Mouse (Mus musculus): ENCODE measurements at regions not wholly inside any gene's neighbourhood (a gene's known extent, or its start where the extent isn't known, plus 50 kb on each side); places are given as distances from the start of the nearest gene placed in this dataset.
"Not testable (repeated sequence)": the region's sequence is repeated elsewhere in the genome, so short reads cannot be mapped to it uniquely, and the experiment has no call there.

DNA sequence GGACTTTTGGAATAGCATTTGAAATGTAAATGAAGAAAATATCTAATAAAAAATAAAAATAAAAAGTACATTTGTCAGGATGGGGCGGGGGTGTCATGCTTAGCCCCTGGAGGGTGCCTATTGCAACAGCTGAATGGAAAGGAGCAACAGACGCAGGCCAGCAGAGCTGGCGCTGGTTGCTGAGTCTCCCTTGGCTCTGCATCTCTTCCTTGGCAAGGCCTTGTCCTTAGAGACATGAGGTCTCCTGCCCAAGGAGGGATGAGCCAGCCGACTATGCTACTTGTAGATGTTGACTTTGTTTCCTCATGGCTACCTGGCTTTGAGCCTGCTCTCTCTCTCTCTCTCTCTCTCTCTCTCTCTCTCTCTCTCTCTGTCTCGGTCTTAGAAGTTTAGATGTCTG is 166.4 kb downstream of the Opa1 start:
- DNase-seq = peak; percentile 68

DNA sequence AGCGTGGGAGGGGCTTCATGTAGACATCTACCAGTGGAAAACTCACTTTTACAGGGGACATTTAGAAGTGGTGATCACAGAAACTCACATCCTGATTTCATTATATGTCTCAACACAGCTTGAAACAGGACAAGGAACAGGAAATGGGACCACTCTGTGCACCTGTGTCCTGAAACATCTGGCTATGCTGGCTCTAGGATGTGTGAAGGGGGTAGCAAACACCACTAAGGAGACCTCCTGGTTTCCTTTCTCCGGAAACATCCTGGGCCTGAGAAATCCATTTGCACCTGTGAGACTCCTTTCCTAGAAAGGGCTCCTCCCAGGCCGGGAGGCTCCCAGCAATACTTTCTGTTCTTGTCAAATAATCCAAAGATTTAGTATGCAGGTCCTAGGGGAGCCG is 167.1 kb downstream of the Opa1 start:
- DNase-seq = no peak

DNA sequence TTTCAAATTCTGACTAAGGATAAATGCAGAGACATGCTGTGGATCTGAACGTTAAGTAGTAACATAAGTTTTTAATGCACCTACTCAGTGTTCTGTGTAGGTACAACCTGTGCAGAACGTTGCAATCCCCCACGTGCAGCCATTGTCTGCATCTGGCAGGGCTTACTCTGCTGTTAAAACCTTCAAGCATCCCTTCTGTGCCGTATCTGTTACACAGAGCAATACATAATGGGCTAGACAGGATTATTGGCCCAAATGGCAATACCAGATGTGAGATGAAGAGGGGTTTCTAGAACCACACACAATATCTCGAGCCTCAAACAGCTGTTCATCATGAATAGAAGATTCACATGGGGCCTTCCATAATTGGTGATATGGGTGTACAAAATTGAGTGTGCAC is 170.0 kb downstream of the Opa1 start:
- DNase-seq = no peak

DNA sequence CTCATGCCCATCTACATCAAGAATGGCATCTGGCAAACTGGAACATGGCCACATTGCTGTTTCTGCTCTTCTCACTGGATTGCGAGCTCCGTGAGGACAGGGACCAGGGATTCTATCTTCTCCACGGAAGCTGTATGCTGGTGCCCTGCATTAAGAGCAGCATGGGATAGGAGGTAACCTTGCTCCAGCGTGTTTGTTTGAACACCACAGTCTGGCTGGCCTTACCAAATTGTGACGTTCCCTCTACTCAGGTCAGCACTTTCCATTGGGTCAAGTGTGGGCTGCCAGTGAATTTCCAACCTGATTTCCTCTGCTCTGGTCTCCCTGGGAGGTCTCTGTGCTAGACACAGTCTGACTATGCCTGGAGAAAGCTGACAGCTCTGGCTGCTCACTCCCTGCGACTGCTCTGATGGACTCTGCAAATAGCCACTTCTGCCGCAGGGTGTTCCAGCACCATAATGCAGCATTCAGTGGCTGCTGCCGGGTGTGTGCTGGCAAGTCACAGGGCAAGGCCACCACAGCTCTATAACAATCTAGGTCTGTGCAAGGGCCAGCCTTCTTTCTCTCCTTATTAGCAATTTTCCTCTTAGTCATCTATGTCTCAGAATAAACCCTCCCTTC is 175.6 kb downstream of the Opa1 start:
- DNase-seq = no peak

DNA sequence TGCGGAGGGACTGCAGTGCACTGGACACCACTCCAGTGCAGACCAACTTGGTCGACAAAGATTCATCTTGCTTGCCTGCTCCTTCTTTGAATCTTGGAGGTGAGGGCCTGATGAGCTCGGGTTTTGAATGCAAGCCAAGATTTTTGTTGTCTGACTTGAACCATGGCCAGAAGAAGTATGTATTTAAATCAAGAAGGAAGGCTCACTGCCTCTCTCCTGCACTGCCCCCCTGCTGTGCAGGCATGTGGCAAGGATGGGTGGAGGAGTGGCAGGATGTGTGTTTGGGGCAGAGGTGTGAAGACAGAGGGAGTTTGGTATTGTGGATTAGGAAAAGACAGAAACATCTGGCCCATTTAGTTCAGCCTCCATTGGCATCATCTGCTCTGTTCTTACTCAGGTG is 179.1 kb downstream of the Opa1 start:
- DNase-seq = no peak

DNA sequence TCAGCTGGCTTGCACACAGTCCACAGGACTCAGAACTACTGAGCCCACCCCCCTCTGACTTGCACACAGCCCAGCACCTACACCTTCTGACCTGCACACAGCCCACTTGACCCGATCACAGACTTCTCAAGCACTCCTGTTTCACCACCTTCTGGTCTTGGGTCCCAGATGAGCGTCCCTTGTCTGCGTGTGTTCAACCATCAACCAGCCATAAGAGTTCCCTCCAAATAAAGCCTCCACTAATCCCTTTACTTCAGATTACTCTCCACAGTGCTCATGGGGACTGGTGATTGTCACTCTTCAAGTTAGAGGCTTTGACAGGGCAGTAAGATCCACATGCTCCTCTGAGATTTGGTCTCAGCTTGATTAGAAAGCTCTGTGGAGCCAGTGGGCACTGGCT is 180.3 kb downstream of the Opa1 start:
- DNase-seq = no peak

DNA sequence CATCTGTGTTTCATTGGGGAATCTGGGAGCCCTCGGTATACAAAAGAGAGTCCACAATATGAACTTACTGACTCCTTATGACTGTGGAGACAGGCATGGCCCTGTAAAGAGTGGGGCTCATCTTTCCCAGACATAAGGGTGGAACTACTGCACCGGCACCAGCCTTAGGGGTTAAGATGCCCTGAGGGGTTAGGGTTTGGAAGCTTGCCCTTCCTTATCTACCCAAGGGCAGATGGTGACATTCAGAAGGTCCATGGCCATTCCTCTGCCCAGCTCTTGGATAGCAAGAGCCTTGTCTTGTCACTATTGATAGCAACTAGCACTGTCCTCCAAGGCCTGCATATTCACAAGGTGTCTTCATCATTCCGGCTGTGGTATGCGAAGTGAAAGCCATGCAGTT is 181.5 kb downstream of the Opa1 start:
- DNase-seq = no peak

DNA sequence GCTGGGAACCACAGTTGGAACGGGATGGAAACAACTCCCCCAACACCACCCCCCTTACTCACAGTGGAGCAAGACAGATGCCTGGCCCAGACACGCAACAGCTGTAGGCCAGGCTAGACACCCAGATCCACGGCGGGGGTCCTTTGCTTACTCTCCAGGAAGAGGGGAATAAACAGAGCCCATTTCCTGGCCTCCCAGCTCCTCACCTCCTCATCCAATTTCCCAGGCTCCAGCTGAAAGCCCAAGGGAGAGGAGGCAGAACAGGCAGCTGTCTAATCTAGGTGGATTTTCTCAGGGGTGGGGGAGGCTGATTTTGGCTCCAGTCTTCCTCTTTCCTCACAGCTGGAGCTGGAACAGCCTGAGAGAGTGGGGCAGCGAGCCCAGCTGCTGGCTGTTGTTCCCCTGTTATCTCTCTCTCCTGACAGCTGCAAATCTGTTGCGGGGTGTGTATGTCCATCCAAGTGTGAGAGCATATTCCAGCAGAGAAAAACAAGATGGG is 182.7 kb downstream of the Opa1 start:
- DNase-seq = peak; percentile 67

DNA sequence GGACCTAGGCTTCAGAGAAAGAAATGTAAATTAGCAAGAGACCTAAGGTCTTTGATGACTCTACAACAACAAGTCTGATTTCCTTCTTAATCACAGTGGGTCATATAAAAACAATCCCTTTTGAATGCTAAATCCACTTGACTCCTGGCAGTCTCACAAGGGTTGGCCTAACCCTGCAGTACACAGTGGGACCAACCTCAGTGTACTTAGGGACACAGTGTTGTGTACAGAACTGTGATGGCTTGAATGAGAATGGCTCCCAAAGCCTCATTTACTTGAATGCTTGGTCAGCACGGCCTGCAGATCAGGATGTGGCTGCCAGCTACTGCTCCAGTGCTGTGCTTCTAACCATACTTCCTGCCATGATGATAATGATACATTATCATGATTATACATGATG is 185.2 kb downstream of the Opa1 start:
- no peak for DNase-seq

DNA sequence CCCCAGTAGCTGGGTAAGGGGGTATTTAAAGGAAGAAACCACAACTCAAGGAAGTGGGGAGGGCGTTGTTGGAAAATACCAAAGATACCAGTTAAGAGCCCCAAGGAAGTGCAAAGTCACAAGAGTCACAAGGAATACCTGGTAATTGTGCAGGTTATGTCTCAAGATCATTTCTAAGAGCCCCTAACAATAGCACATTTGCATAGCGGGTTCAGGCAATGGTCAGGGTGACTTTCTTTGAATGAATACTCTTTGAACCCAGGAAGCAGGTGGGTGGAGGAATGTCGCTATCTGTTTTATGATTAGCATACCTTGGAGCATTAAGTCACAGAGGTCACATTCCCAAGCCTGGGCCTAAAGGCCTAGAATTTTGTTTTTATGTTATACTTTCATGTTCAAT is 186.7 kb downstream of the Opa1 start:
- DNase-seq = not testable (repeated sequence)

DNA sequence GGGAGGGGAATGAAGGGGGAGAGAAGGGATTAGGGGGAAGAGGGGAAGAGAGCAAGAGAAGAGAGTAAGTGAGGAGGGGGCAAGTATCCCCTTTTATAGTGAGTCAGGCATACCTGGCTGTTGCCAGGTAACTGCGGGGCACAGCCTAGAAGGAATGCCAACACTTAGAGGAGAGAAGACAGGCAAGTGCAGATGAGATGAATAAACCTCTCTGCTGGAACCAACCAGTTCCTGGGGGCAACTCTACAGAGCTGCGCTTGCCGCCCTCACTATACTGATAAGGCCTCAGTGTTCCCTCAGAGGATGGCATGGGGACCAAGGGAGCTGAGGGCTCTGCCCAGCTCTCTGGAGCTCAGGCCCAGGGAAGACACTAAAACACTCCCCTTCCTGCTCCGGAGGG is 192.2 kb downstream of the Opa1 start:
- no peak for DNase-seq

DNA sequence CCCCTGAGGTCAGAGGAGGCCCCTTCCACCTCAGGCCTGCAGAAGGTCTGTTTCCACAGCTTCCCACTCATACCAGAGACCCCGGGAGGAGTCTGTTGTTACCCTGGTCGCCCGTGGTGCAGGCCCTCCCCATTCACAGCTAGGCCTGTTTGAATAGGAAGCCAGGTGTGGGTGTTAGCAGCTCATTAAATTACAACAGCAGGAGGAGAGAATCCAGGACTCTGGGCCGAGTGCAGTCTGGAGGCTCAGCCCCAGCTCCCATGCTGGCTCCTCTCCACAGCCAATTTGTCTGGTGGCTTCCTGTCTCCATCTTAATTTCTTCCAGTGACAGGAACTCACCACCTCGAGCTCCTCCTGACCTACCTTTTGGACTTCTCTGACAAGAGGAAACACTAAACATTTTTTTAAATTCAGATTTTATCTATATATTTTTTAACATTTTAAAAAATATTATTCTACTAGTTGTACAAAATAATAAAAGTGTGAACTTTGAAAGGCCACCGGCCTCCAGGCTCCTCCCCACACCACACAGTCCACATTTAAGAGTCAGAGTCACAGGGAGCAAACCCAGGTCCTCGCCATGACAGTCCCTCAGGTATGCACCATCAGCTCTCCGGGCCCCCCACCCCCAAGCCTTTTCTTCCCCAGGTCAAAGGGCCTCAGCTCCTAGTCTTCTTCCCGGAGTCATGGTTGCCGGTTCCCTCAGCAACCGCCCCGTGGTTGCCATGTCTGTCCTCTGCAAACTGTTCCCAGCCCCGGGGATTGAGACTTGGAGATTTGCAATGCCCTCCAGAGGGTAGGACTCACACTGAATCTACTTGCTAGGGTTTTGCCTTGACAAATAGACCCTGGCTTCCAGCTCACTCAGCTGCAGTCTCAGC is 192.8 kb downstream of the Opa1 start:
- no peak for DNase-seq

DNA sequence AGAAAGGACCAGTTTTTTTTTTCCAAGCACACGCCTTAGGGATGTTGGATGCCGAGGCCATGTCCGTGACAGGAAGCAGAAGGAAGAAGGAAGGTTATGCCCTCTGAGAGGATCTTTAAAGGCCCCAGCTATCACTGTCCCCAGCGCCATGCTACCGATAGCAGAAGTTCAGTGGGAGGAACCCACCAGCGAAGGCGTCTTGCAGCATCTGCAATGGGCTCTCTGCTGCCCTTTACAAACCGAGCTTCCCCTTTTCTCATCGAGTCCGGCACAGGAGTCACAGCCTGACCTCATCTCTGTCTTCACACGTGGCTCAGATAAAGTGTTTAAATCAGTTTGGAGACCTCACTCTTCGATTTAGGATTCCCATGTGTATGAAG is 193.5 kb downstream of the Opa1 start:
- no peak for DNase-seq

DNA sequence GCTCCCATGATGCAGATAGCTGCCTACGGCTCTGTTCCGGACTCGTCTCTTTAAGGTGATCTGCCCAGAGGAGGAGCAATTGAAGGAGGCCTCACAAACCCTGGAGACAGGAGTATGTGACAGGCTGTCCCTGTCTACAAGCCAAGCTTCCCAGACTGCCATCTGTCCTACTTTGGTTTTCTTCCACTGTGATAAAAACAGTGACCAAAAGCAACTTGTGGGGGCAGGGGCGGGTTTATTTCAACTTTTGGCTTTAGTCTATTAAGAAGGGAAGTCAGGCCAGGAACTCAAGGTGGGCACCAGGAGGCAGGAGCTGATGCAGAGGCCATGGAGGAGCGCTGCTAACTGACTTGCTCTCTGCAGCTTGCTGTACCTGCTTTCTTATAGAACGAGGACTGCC is 193.9 kb downstream of the Opa1 start:
- no peak for DNase-seq

DNA sequence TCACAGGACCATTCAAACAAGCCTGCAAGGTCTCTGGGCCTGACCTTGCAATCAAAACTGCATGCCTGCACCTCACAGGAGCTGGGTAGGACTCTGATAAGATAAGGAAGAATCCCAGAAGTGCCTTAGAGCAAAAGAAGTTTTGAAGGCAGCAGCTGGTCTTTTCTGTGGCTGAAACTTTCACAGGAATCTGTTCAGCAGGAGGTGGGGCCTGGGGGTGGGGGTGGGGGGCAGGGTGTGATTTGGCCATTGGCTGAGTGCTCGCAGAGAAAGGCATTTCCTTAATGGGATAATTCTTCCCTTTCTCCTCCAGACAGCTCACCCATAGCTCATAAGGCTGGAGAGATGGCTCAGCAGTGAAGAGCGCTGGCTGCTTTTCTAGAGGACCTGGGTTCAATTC is 195.8 kb downstream of the Opa1 start:
- DNase-seq = no peak

DNA sequence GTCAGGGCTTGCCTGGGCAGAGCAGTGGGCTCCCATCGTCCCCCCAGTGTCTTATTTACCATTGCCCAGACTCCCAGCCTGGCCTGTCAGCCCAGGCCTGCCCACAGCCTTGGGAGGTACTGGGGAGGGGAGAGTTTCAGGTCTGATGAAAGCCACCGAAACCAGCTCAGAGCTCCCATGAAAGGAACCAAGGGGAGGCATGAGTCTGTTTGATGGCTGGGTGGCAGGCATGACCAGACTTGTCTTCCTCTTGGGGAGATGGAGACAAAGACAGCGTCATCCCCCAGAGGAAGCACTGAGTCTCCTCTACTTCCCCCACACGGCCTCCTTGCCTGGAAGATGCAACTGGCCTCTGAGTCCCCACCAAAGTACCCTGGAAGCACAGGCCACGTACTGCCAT is 196.7 kb downstream of the Opa1 start:
- no peak for DNase-seq

DNA sequence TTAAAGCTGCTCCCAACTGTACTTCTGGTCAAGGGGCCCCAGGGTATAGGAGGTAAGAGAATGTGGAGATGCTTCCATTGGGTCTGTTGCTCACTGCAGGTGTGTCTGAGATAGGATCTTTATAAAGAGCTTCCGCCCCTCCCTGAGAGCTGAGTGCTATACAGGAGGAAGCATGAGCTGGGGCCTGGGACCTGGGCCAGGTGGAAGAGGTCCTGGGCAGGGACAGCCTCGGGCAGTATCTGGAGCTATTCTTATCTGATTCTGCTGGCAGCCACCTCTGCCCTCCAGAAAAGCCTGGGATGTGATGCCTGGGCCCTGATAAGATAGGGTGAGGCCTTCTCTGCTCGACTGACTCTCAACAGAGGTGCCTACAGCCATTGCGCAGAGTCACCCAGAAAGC is 203.3 kb downstream of the Opa1 start:
- no peak for DNase-seq

DNA sequence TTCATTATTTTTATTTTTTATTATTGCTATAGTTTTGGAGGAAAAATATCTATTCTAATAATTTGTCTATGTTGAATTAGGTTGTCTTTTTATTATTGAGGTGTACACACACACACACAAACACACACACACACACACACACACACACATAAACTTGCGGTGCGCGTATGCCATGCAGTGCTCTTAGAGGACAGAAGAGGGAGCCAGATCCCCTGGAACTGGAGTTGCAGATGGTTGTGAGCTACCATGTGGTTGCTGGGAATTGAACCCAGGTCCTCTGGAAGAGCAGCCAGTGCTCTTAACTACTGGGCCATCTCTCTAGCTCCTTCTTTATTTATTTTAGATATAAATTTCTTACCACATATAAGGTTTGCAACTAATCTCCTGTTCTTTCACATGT is 206.0 kb downstream of the Opa1 start:
- DNase-seq = no peak

DNA sequence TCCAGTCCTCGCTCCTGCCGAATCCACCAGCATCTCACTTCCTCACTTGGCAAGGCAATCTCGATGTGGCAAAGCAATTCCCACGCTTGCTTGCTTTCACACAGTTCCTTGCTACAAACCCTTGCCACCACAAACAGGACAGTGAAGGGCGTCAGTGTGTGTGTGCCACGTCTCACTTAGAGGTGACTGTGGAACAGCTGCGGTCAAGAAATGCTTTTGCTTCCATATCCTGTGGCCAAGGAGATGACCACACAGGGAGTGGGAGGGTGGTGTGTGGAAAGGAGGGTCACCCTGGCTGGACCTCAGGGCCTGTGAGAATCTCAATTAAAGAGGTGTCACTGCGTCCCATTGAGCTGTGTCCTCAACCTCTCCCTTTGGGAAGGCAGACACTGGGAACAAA is 207.4 kb downstream of the Opa1 start:
- DNase-seq = no peak

DNA sequence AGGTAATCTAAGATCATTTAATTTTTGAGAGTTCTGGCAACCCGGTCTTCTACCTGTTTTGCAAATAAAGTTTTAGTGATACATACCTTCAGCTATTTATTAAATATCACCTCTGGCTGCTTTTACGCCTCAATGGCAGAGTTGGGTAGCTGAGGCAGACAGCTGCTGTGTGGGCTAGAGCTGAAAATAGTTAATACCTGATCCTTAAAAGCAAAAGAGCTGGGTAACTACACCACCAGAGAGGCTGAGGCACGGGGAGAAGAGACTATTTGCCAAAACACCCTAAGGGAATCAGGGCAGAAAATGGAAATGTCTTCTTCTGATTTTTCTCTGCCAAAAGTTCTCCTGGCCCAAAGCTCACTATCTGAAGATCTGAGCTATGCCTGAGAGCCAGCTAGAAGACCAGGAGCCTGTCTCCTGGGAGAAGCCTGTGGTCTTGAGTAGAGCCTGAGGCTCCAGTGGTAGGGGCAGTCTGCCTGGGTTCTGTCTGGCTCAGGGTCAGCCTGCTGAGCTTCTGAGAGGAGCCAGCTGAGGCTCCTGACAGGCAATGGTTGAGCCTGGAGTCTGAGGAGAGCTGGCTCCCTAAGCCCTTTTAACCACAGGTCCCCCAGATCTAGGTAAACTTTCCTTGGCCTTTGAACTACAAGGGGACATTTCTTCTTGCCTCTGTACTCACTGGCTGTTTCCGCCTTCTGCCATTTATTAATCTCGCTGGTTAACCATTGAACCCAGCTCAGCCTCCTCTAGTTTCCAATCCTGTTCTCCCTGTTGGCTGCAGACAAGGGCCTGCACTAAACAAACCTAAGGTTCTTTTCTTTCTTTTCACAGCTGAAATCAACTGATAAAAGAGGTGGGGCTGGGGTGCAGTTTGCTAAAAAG is 208.7 kb downstream of the Opa1 start:
- no peak for DNase-seq

DNA sequence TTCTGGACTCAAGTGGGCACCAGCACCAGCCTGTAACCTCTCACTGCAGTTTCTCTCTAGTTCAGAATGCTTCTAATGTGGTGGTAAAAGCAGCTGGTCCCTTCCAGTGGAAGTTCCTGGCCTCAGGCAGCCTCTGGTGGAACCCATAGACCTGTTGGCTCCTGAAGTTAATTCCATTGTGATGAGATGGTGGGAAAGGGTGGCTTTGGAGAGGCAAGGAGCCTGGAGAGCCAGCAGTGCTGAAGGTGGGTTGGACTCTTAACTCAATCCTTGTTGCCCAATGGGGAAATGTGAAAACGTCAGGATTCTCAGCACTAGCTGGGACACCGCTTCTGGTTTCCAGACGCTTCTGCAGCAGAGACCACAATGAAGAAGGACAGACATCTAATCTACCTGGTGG is 210.9 kb downstream of the Opa1 start:
- DNase-seq = no peak

DNA sequence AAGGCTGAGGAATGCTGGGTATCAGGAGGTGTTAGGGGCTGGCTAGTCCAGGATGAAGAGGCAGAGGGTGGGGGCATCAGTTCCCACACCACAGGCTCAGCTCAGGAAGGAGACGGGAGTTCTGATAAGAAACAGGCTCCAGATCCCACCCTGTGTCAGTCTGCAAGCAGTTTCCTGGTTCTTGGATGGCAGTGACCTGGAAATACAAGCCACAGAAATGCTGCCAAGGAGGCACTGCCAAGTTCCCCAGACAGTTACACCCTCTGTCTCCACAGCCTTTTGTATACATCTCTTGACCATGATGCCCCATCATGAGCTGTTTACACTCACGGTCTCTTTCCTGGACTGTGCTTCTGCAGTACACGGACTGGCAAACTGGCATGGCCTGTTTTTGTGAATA is 220.1 kb downstream of the Opa1 start:
- DNase-seq = no peak

DNA sequence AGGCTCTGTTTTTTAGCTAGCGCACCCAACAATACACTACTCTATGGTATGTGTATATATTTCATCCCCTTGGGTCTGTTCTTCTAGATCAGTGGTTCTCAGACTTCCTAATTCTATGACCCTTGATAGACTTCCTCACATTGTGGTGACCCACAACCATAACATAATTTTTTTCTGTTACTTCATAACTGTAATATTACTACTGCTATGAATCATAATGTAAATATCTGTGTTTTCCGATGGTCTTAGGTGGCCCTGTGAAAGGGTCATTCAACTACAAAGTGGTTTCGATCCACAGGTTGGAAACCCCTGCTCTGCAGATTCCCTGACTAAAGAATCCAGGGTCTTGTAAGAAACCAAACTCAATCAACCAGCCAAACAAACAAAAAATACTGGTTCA is 220.8 kb downstream of the Opa1 start:
- no peak for DNase-seq

Data from adrenal gland, postnatal 10 days (tissue).